Mouse (Mus musculus) ES-Bruce4 (cell line): ENCODE results near the gene Tspan11. TPM values are rescaled to one million over a fixed set of nuclear protein-coding genes. Genes with fewer than 3 reads are reported as not detected.

Source experiments
- H3K27ac ChIP-seq: 2 replicates; pipeline ENCODE4 v1.5.1; 2012; ENCODE audit warnings: low read length, inconsistent platforms; ENCODE audit not compliant: insufficient read depth
- H3K27me3 ChIP-seq: 2 replicates; pipeline ENCODE4 v1.6.1; 2012; ENCODE audit warnings: mild to moderate bottlenecking, low read length, inconsistent platforms; ENCODE audit not compliant: control insufficient read depth, poor library complexity, insufficient read depth, severe bottlenecking
- H3K36me3 ChIP-seq: 2 replicates; pipeline ENCODE4 v1.6.1; 2012; ENCODE audit warnings: inconsistent platforms, mild to moderate bottlenecking, low read length, moderate library complexity; ENCODE audit not compliant: control insufficient read depth, poor library complexity, insufficient read depth, severe bottlenecking
- H3K4me1 ChIP-seq: one replicate; pipeline ENCODE4 v1.8.1; 2011; ENCODE audit warnings: low read length; ENCODE audit not compliant: control insufficient read depth, insufficient read depth
- H3K4me3 ChIP-seq: 2 replicates; pipeline ENCODE4 v1.5.1; 2011; ENCODE audit warnings: low read depth, mild to moderate bottlenecking, low read length
- H3K9ac ChIP-seq: 2 replicates; pipeline ENCODE4 v1.6.1; 2012; ENCODE audit warnings: low read depth, mild to moderate bottlenecking, inconsistent platforms; ENCODE audit not compliant: poor library complexity, severe bottlenecking
- H3K9me3 ChIP-seq: replicated peaks from 2 replicates; pipeline ENCODE4 v1.6.1; 2012; ENCODE audit warnings: mild to moderate bottlenecking, low read length, inconsistent platforms; ENCODE audit not compliant: control insufficient read depth, poor library complexity, insufficient read depth, severe bottlenecking
- CTCF ChIP-seq: IDR thresholded peaks from one replicate; pipeline ENCODE4 v1.8.1; 2011; ENCODE audit warnings: low read depth, low read length
- EP300 ChIP-seq: IDR thresholded peaks from 2 replicates; pipeline ENCODE4 v1.6.1; 2011; ENCODE audit warnings: low read depth, low read length; ENCODE audit not compliant: insufficient read depth
- POLR2A ChIP-seq: IDR thresholded peaks from one replicate; pipeline ENCODE4 v1.8.1; 2011; ENCODE audit warnings: low read length; ENCODE audit not compliant: insufficient read depth
- polyA plus RNA-seq: library from polyadenylated mRNA; stranded (reverse); fragments of >200 nt; gene quantifications from 2 replicates; pipeline ENCODE4 v1.2.4, GENCODE M21; 2011; ENCODE audit warnings: low read depth; ENCODE audit not compliant: missing spikeins, insufficient read depth, insufficient read length

Gene Tspan11
- polyA plus RNA-seq, 1 experiment: 0.12 TPM

DNA sequence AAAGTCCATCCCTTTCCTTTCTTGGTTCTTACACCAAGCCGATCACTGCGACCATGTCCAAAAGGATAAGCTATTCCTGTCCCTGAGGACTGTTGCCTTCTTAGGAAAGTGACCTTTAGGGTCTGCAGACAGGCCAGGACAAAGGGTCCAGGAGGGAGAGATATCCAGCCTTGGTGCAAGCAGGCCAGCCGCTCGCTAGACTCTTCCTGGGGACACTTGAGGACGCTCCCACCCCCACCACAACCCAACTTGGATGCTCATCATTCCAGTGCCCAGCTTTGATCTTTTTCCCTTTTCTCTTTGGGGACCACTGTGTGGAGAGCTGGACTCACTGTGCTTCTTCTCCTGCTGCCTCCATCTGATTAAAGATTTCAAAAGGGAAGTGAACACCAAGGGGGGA is 41.3 kb downstream of the Tspan11 start:
- Histone ChIP-seq H3K36me3 (no peaks in the 10 kb centered on the region), H3K27ac (no peak overlapping the region), H3K27me3 (no peaks in the 10 kb centered on the region), H3K9me3 (no peaks in the 10 kb centered on the region), H3K4me3 (no peak overlapping the region), H3K4me1 (no peaks in the 10 kb centered on the region), H3K9ac (no peak overlapping the region)
- TF ChIP-seq CTCF (no peak), EP300 (no peak), POLR2A (no peak)

DNA sequence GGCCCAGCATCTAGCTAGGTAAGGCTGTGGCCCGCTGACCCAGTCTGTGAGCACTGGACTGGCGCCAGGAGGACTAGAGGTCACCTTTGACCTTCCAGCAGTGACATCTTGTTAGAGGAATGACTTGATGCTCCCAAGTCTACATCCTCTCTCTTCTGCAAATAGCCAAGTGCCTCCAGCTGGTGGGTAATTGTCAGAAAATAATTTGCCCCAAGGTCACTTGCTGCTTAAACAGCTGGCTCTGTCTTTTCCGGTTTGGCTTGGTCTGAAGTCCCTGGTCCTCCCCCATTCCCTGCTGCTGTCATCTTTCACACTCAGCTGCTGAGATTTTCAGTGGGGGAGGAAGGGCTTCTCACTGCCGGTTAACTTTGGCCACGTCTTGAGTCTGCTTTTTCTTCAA is 45.3 kb downstream of the Tspan11 start:
- Histone ChIP-seq H3K9me3 (no peaks in the 10 kb centered on the region), H3K4me3 (no peak overlapping the region), H3K36me3 (no peaks in the 10 kb centered on the region), H3K27me3 (no peaks in the 10 kb centered on the region), H3K27ac (no peak overlapping the region), H3K4me1 (no peaks in the 10 kb centered on the region), H3K9ac (no peak overlapping the region)
- no peak for TF ChIP-seq POLR2A
- TF ChIP-seq EP300: no peak
- TF ChIP-seq CTCF: no peak

DNA sequence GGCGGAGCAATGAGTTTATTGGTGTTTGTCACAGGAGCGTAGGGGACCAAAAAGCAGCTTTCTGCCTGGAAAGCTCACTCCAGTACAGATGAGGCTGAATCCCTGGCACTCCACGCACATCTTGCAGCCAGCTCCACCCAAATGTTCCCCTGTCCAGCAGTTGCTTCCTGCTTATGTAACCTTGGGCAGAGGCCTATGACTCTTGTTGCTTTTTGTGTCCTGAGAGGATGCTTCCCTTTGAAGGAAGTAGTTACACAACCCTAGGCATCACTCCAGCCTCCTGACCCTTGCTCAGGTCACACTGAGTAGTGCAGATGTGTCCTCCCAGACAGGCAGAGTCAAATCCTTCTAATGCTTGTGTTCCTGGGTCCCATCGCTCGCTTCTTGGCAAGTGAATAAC is 46.5 kb downstream of the Tspan11 start:
- no peaks in the 10 kb centered on the region for H3K4me1 ChIP-seq
- no peaks in the 10 kb centered on the region for H3K36me3 ChIP-seq
- no peak overlapping the region for H3K27ac ChIP-seq
- H3K9ac ChIP-seq: no peak overlapping the region
- H3K4me3 ChIP-seq: no peak overlapping the region
- no peaks in the 10 kb centered on the region for H3K27me3 ChIP-seq
- no peaks in the 10 kb centered on the region for H3K9me3 ChIP-seq
- no peak for TF ChIP-seq EP300
- TF ChIP-seq CTCF: no peak
- TF ChIP-seq POLR2A: no peak

DNA sequence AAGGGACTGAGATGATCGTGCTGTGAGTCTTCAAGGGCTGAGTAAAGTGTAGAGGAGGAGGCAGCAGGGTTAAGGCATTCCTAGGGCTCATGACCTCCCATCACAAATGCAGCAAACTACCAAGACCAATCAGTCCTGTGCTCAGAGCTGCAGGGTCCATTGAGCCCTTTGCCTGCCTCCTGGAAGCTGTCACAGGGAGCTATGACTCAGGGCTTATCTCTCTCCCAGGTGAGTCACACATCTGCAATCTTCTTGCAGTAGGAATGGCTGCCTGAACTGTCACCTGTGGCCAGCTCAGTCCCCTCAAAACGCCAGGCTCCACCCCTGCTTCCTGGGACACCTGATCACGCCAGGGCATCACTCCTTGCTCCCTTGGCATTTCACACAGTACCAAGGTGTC is 47.7 kb downstream of the Tspan11 start:
- no peaks in the 10 kb centered on the region for H3K9me3 ChIP-seq
- H3K36me3 ChIP-seq: no peaks in the 10 kb centered on the region
- H3K27me3 ChIP-seq: no peaks in the 10 kb centered on the region
- H3K27ac ChIP-seq: no peak overlapping the region
- no peak overlapping the region for H3K9ac ChIP-seq
- TF ChIP-seq EP300 (no peak), CTCF (no peak), POLR2A (no peak)
- H3K4me3 ChIP-seq: no peak overlapping the region
- no peaks in the 10 kb centered on the region for H3K4me1 ChIP-seq

DNA sequence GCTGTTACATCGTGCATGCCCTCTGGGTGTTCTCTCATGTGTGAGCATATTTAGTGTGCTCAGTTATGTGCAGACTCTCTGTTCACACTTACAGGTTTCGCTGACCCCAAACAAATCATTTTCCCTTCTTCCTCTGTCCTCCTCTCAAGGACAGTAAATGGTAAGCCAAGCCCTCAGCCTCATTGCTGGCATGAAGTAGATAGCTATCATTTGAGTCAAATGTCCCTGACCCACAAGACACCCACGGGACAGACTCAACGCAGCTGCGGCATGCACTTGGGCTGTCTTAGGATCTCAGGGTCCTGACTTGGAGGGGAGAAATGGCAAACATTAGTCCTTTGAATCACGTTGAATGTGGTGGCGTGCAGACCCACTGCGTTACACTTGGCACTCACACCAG is 55.0 kb downstream of the Tspan11 start:
- H3K9me3 ChIP-seq: no peaks in the 10 kb centered on the region
- no peak overlapping the region for H3K4me3 ChIP-seq
- TF ChIP-seq EP300 (no peak), POLR2A (no peak), CTCF (no peak)
- no peaks in the 10 kb centered on the region for H3K27me3 ChIP-seq
- H3K4me1 ChIP-seq: no peaks in the 10 kb centered on the region
- no peak overlapping the region for H3K27ac ChIP-seq
- no peak overlapping the region for H3K9ac ChIP-seq
- H3K36me3 ChIP-seq: no peaks in the 10 kb centered on the region

DNA sequence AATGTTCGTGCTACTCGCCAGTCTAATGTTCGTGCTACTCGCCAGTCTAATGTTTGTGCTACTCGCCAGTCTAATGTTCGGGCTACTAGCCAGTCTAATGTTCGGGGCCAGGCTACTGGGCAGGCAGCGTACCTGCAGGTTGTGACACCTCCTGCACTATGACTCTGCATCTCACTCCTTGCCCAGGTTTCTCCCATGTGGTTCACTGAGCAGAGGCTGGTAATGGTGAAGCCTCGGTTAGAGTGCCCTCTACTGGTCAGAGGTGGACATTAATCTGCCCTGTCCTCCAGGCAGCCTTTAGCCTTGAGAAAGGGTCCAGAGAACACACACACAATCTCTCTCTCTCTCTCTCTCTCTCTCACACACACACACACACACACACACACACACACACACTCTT is 58.3 kb downstream of the Tspan11 start:
- Histone ChIP-seq H3K4me3 (no peak overlapping the region), H3K27me3 (no peaks in the 10 kb centered on the region), H3K27ac (no peak overlapping the region), H3K9me3 (no peaks in the 10 kb centered on the region), H3K36me3 (no peaks in the 10 kb centered on the region), H3K4me1 (no peaks in the 10 kb centered on the region), H3K9ac (no peak overlapping the region)
- TF ChIP-seq CTCF (peak; percentile 92), POLR2A (no peak)

DNA sequence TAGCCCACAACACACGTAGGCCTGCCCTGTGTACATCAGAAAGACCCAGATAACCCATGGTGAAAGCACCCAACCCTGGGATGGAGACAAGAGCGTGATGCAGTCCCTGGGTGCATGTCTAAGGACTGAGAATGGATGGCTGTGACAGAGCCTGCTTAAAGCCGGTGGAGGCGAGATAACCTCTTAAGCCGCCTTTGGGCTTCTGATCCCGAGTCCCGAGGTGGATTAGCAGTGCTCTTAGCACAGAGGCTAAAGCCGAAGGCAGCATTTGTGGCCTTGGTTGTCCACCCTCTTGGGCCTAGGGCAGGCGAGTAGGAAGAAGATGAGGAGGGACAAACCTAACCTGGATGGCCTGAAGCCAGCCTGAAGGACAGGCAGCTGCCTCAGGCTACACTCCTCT is 61.3 kb downstream of the Tspan11 start:
- Histone ChIP-seq H3K9me3 (no peaks in the 10 kb centered on the region), H3K4me3 (no peak overlapping the region), H3K9ac (no peak overlapping the region), H3K27ac (no peak overlapping the region), H3K27me3 (no peaks in the 10 kb centered on the region), H3K36me3 (no peaks in the 10 kb centered on the region), H3K4me1 (no peaks in the 10 kb centered on the region)
- TF ChIP-seq EP300: no peak
